Mouse (Mus musculus): ENCODE measurements at regions not wholly inside any gene's neighbourhood (a gene's known extent, or its start where the extent isn't known, plus 50 kb on each side); places are given as distances from the start of the nearest gene placed in this dataset.

DNA sequence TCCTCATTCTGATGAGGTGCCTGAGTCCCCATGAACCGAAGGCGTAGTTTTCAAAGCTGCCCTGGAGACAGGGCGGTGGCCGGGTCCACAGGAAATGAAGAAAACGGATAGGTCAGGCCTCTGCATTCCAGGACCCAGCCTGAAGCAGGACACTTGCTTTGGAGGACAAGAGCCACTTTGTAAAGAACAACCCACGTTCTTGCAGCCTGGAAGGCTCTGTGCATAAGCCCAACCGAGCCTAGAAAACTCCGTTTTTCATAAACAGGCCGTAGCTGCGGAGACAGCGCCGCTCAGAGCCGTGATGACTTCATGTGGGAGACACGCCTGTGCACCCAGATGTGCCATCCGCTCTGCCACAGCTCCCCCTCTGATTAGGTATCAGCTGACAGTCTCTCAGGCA, 78.4 kb upstream of the Tgfbr2 start:
- H3K4me2 ChIP-seq (ENCODE audit: low read depth) = no peak overlapping the region
- H3K36me3 ChIP-seq (ENCODE audit: control insufficient read depth, insufficient read depth, low read length) = no peaks in the 10 kb centered on the region
- ATAC-seq (ENCODE audit: insufficient read depth, low FRiP score, low TSS enrichment) = no peak
- H3K27ac ChIP-seq (ENCODE audit: low read depth, low read length) = no peak overlapping the region
- no peak overlapping the region for H3K9ac ChIP-seq (ENCODE audit: low read length)
- no peaks in the 10 kb centered on the region for H3K9me3 ChIP-seq (ENCODE audit: control insufficient read depth, low read length)
- peak; percentile 27 for DNase-seq (ENCODE audit: low spot score)
- WGBS = 77% methylated on average over 15 of the region's 15 CpGs
- no peaks in the 10 kb centered on the region for H3K27me3 ChIP-seq (ENCODE audit: control insufficient read depth, insufficient read depth, low read length)
- H3K4me3 ChIP-seq (ENCODE audit: low read depth, low read length) = no peak overlapping the region
- H3K4me1 ChIP-seq (ENCODE audit: control insufficient read depth, insufficient read depth, low read length) = no peaks in the 10 kb centered on the region

DNA sequence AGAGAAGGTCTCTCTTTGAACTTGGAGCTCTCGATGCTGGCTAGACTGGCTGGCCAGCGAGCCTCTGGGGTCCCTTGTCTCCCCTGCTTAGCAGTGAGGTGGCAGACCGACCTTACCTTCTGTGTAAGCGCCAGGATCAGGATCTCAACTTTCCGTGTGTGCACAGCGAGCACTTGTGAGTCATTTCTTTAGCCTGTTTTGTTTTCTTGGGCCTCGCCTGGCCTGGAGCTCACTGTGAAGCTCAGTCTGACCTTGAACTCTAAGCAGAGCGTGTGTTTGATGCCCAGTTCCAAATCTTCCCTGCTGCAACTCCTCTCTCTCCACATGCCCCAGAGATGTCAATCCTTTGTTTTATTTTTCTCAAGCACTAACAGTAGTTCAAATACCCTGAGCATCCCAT, 77.6 kb upstream of the Tgfbr2 start:
- ATAC-seq (ENCODE audit: insufficient read depth, low FRiP score, low TSS enrichment) = no peak
- Histone ChIP-seq H3K4me1 (ENCODE audit: control insufficient read depth, insufficient read depth, low read length) (no peaks in the 10 kb centered on the region), H3K27ac (ENCODE audit: low read depth, low read length) (no peak overlapping the region), H3K4me2 (ENCODE audit: low read depth) (no peak overlapping the region), H3K9ac (ENCODE audit: low read length) (no peak overlapping the region), H3K4me3 (ENCODE audit: low read depth, low read length) (no peak overlapping the region), H3K27me3 (ENCODE audit: control insufficient read depth, insufficient read depth, low read length) (no peaks in the 10 kb centered on the region), H3K9me3 (ENCODE audit: control insufficient read depth, low read length) (no peaks in the 10 kb centered on the region), H3K36me3 (ENCODE audit: control insufficient read depth, insufficient read depth, low read length) (no peaks in the 10 kb centered on the region)
- DNase-seq (ENCODE audit: low spot score) = no peak
- 78% methylated on average over 8 of the region's 8 CpGs for WGBS

DNA sequence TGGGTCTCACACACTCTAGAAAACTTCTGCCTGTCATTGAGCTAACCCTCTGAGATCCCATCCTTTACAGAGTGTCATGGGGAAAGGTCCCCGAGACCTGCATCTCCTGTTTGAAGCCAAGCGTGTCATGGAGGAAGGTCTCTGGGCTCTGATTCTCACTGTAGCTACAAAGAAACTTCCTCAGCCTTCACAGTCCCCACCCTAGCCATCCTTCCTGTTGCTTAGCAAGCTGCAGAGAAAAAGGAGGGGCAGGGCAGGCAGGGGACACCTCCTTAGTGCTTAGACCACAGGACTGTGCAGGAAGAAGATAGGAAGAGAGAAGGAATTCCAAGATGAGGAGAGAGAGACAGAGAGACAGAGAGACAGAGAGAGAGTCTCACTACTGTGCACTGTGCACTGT, 74.6 kb upstream of the Tgfbr2 start:
- ATAC-seq (ENCODE audit: insufficient read depth, low FRiP score, low TSS enrichment) = no peak
- H3K36me3 ChIP-seq (ENCODE audit: control insufficient read depth, insufficient read depth, low read length) = no peaks in the 10 kb centered on the region
- H3K9ac ChIP-seq (ENCODE audit: low read length) = no peak overlapping the region
- H3K9me3 ChIP-seq (ENCODE audit: control insufficient read depth, low read length) = no peaks in the 10 kb centered on the region
- H3K27me3 ChIP-seq (ENCODE audit: control insufficient read depth, insufficient read depth, low read length) = no peaks in the 10 kb centered on the region
- H3K4me2 ChIP-seq (ENCODE audit: low read depth) = no peak overlapping the region
- H3K4me3 ChIP-seq (ENCODE audit: low read depth, low read length) = no peak overlapping the region
- H3K4me1 ChIP-seq (ENCODE audit: control insufficient read depth, insufficient read depth, low read length) = no peaks in the 10 kb centered on the region
- no peak overlapping the region for H3K27ac ChIP-seq (ENCODE audit: low read depth, low read length)
- no peak for DNase-seq (ENCODE audit: low spot score)
- WGBS = 83% methylated on average over 2 of the region's 2 CpGs

- H3K9ac ChIP-seq (ENCODE audit: low read length) = no peak overlapping the region
- WGBS = 91% methylated on average over 5 of the region's 5 CpGs
Observed at GRCm38 (mm10) chr9:116245136-116245535, 70.0 kb upstream of the Tgfbr2 start.

DNA sequence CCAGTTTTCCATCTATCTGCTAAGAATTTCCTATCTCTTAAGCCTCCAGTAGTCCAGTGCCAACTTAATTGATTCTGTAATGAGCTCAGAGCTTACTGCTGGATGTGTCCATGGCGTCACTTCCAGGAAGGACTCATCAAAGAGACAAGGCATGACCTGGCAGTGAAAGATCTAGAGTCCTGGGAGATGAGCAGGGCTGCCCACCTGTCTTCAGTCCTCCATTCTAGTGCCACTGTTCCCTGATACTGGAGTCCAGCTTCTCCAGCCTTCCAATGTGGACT, 69.4 kb upstream of the Tgfbr2 start:
- H3K27me3 ChIP-seq (ENCODE audit: control insufficient read depth, insufficient read depth, low read length) = no peaks in the 10 kb centered on the region

More at GRCm38 (mm10) chr9:116245136-116245535, 70.0 kb upstream of the Tgfbr2 start:
- DNase-seq (ENCODE audit: low spot score) (no peak), ATAC-seq (ENCODE audit: insufficient read depth, low FRiP score, low TSS enrichment) (no peak)
- Histone ChIP-seq H3K4me3 (ENCODE audit: low read depth, low read length) (no peak overlapping the region), H3K4me2 (ENCODE audit: low read depth) (no peak overlapping the region), H3K36me3 (ENCODE audit: control insufficient read depth, insufficient read depth, low read length) (no peaks in the 10 kb centered on the region), H3K27me3 (ENCODE audit: control insufficient read depth, insufficient read depth, low read length) (no peaks in the 10 kb centered on the region), H3K27ac (ENCODE audit: low read depth, low read length) (no peak overlapping the region), H3K9me3 (ENCODE audit: control insufficient read depth, low read length) (no peaks in the 10 kb centered on the region), H3K4me1 (ENCODE audit: control insufficient read depth, insufficient read depth, low read length) (no peaks in the 10 kb centered on the region)

GRCm38 (mm10) chr9:116243775-116244618, 68.8 kb upstream of the Tgfbr2 start:
- no peak overlapping the region for H3K9ac ChIP-seq (ENCODE audit: low read length)
- DNase-seq (ENCODE audit: low spot score) = no peak
- ATAC-seq (ENCODE audit: insufficient read depth, low FRiP score, low TSS enrichment) = no peak
- no peaks in the 10 kb centered on the region for H3K4me1 ChIP-seq (ENCODE audit: control insufficient read depth, insufficient read depth, low read length)
- no peak overlapping the region for H3K27ac ChIP-seq (ENCODE audit: low read depth, low read length)
- H3K36me3 ChIP-seq (ENCODE audit: control insufficient read depth, insufficient read depth, low read length) = no peaks in the 10 kb centered on the region
- H3K4me2 ChIP-seq (ENCODE audit: low read depth) = no peak overlapping the region
- no peak overlapping the region for H3K4me3 ChIP-seq (ENCODE audit: low read depth, low read length)
- no peaks in the 10 kb centered on the region for H3K27me3 ChIP-seq (ENCODE audit: control insufficient read depth, insufficient read depth, low read length)
- 80% methylated on average over 8 of the region's 8 CpGs for WGBS
- no peaks in the 10 kb centered on the region for H3K9me3 ChIP-seq (ENCODE audit: control insufficient read depth, low read length)

More for the DNA sequence above, 69.4 kb upstream of the Tgfbr2 start:
- Histone ChIP-seq H3K4me1 (ENCODE audit: control insufficient read depth, insufficient read depth, low read length) (no peaks in the 10 kb centered on the region), H3K4me2 (ENCODE audit: low read depth) (no peak overlapping the region), H3K27ac (ENCODE audit: low read depth, low read length) (no peak overlapping the region), H3K9ac (ENCODE audit: low read length) (no peak overlapping the region), H3K9me3 (ENCODE audit: control insufficient read depth, low read length) (no peaks in the 10 kb centered on the region), H3K4me3 (ENCODE audit: low read depth, low read length) (no peak overlapping the region), H3K36me3 (ENCODE audit: control insufficient read depth, insufficient read depth, low read length) (no peaks in the 10 kb centered on the region)
- WGBS = 93% methylated on average over 1 of the region's 1 CpGs
- ATAC-seq (ENCODE audit: insufficient read depth, low FRiP score, low TSS enrichment) (no peak), DNase-seq (ENCODE audit: low spot score) (no peak)

GRCm38 (mm10) chr9:116241933-116242526, 66.9 kb upstream of the Tgfbr2 start:
- DNase-seq (ENCODE audit: low spot score) (no peak), ATAC-seq (ENCODE audit: insufficient read depth, low FRiP score, low TSS enrichment) (no peak)
- H3K4me1 ChIP-seq (ENCODE audit: control insufficient read depth, insufficient read depth, low read length) = no peaks in the 10 kb centered on the region
- H3K9ac ChIP-seq (ENCODE audit: low read length) = no peak overlapping the region
- no peaks in the 10 kb centered on the region for H3K36me3 ChIP-seq (ENCODE audit: control insufficient read depth, insufficient read depth, low read length)
- H3K9me3 ChIP-seq (ENCODE audit: control insufficient read depth, low read length) = no peaks in the 10 kb centered on the region
- no peak overlapping the region for H3K4me3 ChIP-seq (ENCODE audit: low read depth, low read length)
- H3K4me2 ChIP-seq (ENCODE audit: low read depth) = no peak overlapping the region
- 88% methylated on average over 5 of the region's 5 CpGs for WGBS
- no peak overlapping the region for H3K27ac ChIP-seq (ENCODE audit: low read depth, low read length)
- no peaks in the 10 kb centered on the region for H3K27me3 ChIP-seq (ENCODE audit: control insufficient read depth, insufficient read depth, low read length)

- no peaks in the 10 kb centered on the region for H3K4me1 ChIP-seq (ENCODE audit: control insufficient read depth, insufficient read depth, low read length)
- ATAC-seq (ENCODE audit: insufficient read depth, low FRiP score, low TSS enrichment) (no peak), DNase-seq (ENCODE audit: low spot score) (no peak)
- no peaks in the 10 kb centered on the region for H3K36me3 ChIP-seq (ENCODE audit: control insufficient read depth, insufficient read depth, low read length)
- H3K27me3 ChIP-seq (ENCODE audit: control insufficient read depth, insufficient read depth, low read length) = no peaks in the 10 kb centered on the region
- WGBS = 90% methylated on average over 10 of the region's 10 CpGs
- H3K9ac ChIP-seq (ENCODE audit: low read length) = no peak overlapping the region
- H3K27ac ChIP-seq (ENCODE audit: low read depth, low read length) = no peak overlapping the region
- H3K4me2 ChIP-seq (ENCODE audit: low read depth) = no peak overlapping the region
- no peaks in the 10 kb centered on the region for H3K9me3 ChIP-seq (ENCODE audit: control insufficient read depth, low read length)
- no peak overlapping the region for H3K4me3 ChIP-seq (ENCODE audit: low read depth, low read length)
Observed at GRCm38 (mm10) chr9:116241290-116241689, 66.1 kb upstream of the Tgfbr2 start.

DNA sequence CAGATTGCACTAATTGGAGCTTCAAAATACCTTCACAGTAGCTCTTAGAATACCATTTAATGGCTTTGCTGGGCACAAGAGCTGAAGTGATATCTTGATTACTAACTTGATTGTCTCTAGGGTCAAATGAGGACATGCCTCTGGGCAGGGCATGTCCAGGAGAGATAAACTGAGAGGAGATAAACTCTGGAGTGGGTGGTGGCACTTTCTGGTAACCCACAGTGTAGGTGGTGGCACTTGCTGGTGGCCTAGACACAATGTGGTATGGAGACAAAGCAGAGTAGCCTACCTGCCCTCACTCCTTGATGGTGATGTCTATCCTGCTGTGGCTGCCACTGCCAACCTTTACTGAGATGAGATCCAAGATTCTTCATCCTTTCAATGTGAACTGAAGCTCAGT, 61.7 kb upstream of the Tgfbr2 start:
- Histone ChIP-seq H3K27me3 (ENCODE audit: control insufficient read depth, insufficient read depth, low read length) (no peaks in the 10 kb centered on the region), H3K4me2 (ENCODE audit: low read depth) (no peak overlapping the region), H3K4me3 (ENCODE audit: low read depth, low read length) (no peak overlapping the region), H3K4me1 (ENCODE audit: control insufficient read depth, insufficient read depth, low read length) (no peaks in the 10 kb centered on the region), H3K9me3 (ENCODE audit: control insufficient read depth, low read length) (no peaks in the 10 kb centered on the region), H3K36me3 (ENCODE audit: control insufficient read depth, insufficient read depth, low read length) (no peaks in the 10 kb centered on the region), H3K9ac (ENCODE audit: low read length) (no peak overlapping the region), H3K27ac (ENCODE audit: low read depth, low read length) (no peak overlapping the region)
- DNase-seq (ENCODE audit: low spot score) (no peak), ATAC-seq (ENCODE audit: insufficient read depth, low FRiP score, low TSS enrichment) (no peak)

Measured in neural tube, embryonic 11.5 days (tissue).